Mouse (Mus musculus): ENCODE results near the gene Prss42. TPM values are rescaled to one million over a fixed set of nuclear protein-coding genes. Genes with fewer than 3 reads are reported as not detected.
A peak's percentile ranks its signal among the peaks of the same experiment; 100 is the strongest.

Gene Prss42
- polyA plus RNA-seq, 1 experiment from 2014 or later: not detected

DNA sequence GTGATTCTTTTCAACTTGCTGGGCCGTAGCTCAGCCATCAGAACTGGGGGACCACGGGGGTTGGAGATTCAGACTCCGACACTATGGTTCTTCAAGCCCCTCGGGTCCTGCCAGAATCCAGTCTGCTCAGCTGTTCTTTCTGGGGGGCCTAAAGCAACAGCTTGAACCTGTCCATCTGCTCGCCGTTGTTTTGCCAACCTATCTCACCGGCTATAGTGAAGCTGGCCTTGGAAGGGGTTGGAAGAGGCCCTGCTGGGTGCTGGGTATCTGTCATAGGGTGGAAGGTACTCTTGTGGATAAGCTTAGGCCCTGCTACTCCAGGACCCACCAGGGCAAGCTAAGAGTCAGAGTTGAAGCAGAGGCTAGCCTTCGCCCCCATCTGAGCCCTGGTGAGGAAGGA lies 37.1 kb upstream of the Prss42 start:
- no peak overlapping the region for H3K9ac ChIP-seq (ENCODE audit: low read depth, low read length)
- H3K27me3 ChIP-seq (replicated peaks; ENCODE audit: control insufficient read depth, insufficient read depth, low read length): no peaks in the 10 kb centered on the region
- no peak overlapping the region for H3K4me2 ChIP-seq (ENCODE audit: low read depth, low read length)
- 84% methylated on average over 8 of the region's 8 CpGs for WGBS
- H3K4me1 ChIP-seq (ENCODE audit: control insufficient read depth, insufficient read depth, low read length): peaks cover 12% of the 10 kb centered on the region
- H3K4me3 ChIP-seq (ENCODE audit: low read length): no peak overlapping the region
- no peaks in the 10 kb centered on the region for H3K9me3 ChIP-seq (ENCODE audit: control insufficient read depth, low read length)
- no peak for ATAC-seq
- H3K27ac ChIP-seq (ENCODE audit: low read length): no peak overlapping the region
- no peaks in the 10 kb centered on the region for H3K36me3 ChIP-seq (ENCODE audit: control insufficient read depth, insufficient read depth, low read length)

DNA sequence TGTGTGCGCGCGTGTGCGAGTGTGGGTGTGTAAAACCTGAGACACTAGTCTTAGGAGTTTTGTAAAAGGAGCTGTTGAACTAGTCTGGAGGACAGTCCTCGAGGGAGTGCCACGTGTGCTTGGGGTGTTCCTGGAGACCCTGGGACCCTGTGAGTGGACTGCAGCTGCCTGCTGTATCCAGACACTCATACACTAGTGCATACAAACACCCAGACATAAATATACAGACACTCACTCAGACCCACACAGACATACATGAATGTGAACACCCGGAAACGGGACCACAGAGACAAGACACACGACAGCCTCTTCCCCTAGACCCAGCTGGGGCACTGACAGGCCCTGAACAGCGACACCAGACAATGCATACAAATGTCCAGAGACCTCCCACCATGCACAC lies 35.2 kb upstream of the Prss42 start:
- H3K27ac ChIP-seq (ENCODE audit: low read length): no peak overlapping the region
- H3K9ac ChIP-seq (ENCODE audit: low read depth, low read length): no peak overlapping the region
- H3K4me3 ChIP-seq (ENCODE audit: low read length): no peak overlapping the region
- H3K27me3 ChIP-seq (replicated peaks; ENCODE audit: control insufficient read depth, insufficient read depth, low read length): no peaks in the 10 kb centered on the region
- H3K9me3 ChIP-seq (ENCODE audit: control insufficient read depth, low read length): no peaks in the 10 kb centered on the region
- no peak overlapping the region for H3K4me2 ChIP-seq (ENCODE audit: low read depth, low read length)
- no peaks in the 10 kb centered on the region for H3K36me3 ChIP-seq (ENCODE audit: control insufficient read depth, insufficient read depth, low read length)
- peaks cover 14% of the 10 kb centered on the region for H3K4me1 ChIP-seq (ENCODE audit: control insufficient read depth, insufficient read depth, low read length)
- no peak for ATAC-seq
- WGBS: 66% methylated on average over 10 of the region's 10 CpGs

GRCm38 (mm10) chr9:110763405-110763804 lies 34.6 kb upstream of the Prss42 start:
- no peak overlapping the region for H3K27ac ChIP-seq (ENCODE audit: low read length)
- no peak for ATAC-seq

DNA sequence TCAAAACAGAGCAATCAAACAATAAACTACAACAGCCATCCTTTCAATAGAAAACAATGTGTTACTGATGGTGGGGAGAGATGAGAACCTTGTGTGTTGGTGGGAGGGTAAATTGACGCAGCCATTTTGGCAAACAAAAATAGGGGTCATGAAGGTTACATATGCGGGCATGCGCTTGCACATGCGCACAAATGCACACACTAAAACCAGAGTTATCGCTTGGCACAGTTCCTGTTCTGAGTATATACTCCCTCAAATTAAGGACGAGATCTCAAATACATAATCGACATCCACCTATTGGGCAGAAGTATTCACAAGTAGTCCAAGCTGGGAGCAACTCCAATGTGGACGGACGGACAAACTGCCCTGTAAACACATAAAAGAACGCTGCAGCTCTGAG lies 25.6 kb upstream of the Prss42 start:
- Histone ChIP-seq H3K9me3 (ENCODE audit: control insufficient read depth, low read length) (no peaks in the 10 kb centered on the region), H3K4me2 (ENCODE audit: low read depth, low read length) (no peak overlapping the region), H3K36me3 (ENCODE audit: control insufficient read depth, insufficient read depth, low read length) (no peaks in the 10 kb centered on the region), H3K4me1 (ENCODE audit: control insufficient read depth, insufficient read depth, low read length) (peaks cover 15% of the 10 kb centered on the region), H3K27me3 (replicated peaks; ENCODE audit: control insufficient read depth, insufficient read depth, low read length) (no peaks in the 10 kb centered on the region), H3K4me3 (ENCODE audit: low read length) (no peak overlapping the region), H3K9ac (ENCODE audit: low read depth, low read length) (no peak overlapping the region), H3K27ac (ENCODE audit: low read length) (no peak overlapping the region)
- 95% methylated on average over 10 of the region's 10 CpGs for WGBS
- no peak for ATAC-seq

More at GRCm38 (mm10) chr9:110763405-110763804, 34.6 kb upstream of the Prss42 start:
- no peak overlapping the region for H3K4me3 ChIP-seq (ENCODE audit: low read length)
- H3K36me3 ChIP-seq (ENCODE audit: control insufficient read depth, insufficient read depth, low read length): no peaks in the 10 kb centered on the region
- 75% methylated on average over 2 of the region's 2 CpGs for WGBS
- H3K4me2 ChIP-seq (ENCODE audit: low read depth, low read length): no peak overlapping the region
- H3K9ac ChIP-seq (ENCODE audit: low read depth, low read length): no peak overlapping the region
- H3K27me3 ChIP-seq (replicated peaks; ENCODE audit: control insufficient read depth, insufficient read depth, low read length): no peaks in the 10 kb centered on the region
- H3K4me1 ChIP-seq (ENCODE audit: control insufficient read depth, insufficient read depth, low read length): peaks cover 14% of the 10 kb centered on the region
- no peaks in the 10 kb centered on the region for H3K9me3 ChIP-seq (ENCODE audit: control insufficient read depth, low read length)

DNA sequence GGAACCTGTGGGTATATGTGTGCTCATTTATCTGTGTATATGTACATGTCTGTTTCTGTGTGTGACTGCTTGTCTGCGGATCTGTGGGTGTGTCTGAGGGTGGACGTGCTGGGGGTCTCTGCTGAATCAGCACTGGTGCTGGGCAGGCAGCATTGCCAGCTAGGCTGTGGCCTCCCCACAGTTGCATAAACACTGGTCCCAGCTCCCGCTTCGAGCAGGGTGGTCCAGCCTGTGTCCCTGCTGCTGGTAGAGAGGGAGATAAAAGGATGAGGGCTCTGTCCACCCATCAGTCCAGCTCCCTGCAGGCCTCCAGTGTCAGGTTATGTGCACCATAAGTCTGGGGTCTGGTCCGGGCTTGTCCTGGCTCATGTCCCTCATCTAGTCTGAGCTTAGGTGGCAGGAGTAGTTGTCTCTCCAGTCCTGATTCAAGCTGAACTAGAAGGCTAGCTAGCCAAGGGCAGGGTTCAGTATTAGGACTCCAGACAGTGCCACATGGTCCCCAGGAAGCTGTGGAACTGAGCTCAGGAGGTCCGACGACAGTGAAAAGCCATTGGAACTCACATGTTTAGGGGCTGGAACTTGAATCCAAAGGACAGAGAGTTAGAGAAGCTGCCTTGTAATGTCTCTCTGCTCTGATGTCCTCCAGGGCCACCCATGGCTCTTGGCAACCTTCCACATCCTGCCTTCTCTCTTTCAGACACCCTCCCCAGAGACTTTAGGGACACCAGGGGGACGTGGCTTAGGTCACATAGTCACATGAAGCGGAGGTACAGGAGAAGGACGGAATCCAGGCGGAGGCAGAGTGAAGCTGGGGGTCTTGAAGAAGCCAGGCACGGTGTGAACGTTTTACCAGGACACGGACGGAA lies 23.3 kb upstream of the Prss42 start:
- H3K9ac ChIP-seq (ENCODE audit: low read depth, low read length): peak overlapping the region; percentile 24; the same call in 1 of the 2 replicates
- ATAC-seq: peak; percentile 48; the same call in 1 of the 2 replicates
- no peaks in the 10 kb centered on the region for H3K36me3 ChIP-seq (ENCODE audit: control insufficient read depth, insufficient read depth, low read length)
- H3K27ac ChIP-seq (ENCODE audit: low read length): peak overlapping the region; percentile 27
- H3K4me3 ChIP-seq (ENCODE audit: low read length): no peak overlapping the region
- WGBS: 64% methylated on average over 15 of the region's 15 CpGs
- peaks cover 15% of the 10 kb centered on the region for H3K4me1 ChIP-seq (ENCODE audit: control insufficient read depth, insufficient read depth, low read length)
- no peaks in the 10 kb centered on the region for H3K9me3 ChIP-seq (ENCODE audit: control insufficient read depth, low read length)
- no peaks in the 10 kb centered on the region for H3K27me3 ChIP-seq (replicated peaks; ENCODE audit: control insufficient read depth, insufficient read depth, low read length)
- H3K4me2 ChIP-seq (ENCODE audit: low read depth, low read length): no peak overlapping the region

DNA sequence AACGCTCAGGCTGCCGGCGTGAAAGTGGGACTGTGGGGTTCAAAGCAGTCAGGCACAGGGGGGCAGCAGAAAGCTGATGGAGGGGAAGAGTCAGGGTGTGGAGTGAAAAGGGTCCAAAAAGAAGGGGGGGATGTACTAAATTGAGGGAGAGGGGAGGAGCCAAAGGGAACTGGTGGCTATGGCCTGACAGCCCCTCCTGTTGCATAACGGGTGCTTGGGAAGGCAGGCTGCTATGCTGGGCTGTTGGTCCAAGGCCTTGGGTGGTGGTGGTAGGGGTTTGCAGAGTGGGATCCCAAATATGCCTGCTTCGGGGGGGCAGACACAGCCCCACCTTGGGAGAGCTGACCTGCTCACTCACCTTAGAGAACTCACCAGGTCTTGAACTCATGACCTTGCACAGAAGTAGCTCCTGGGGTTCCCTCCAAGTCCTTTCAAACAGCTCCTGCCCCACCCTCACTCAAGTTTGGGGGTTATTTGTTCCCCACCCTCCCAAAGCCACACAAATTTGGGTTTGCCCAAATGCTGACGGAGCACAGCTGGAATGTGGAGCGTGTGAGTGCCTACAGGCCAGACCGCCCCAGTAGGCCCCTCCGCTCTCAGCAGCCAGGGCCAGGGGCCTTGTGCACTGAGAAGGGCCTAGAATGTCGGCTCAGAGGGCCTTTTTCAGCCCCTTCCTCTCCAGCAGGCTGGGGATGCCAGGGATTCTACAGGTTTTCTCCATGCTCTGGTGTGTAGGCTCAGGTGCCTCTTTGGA lies 22.5 kb upstream of the Prss42 start:
- ATAC-seq: peak; percentile 36
- H3K36me3 ChIP-seq (ENCODE audit: control insufficient read depth, insufficient read depth, low read length): no peaks in the 10 kb centered on the region
- peak overlapping the region; percentile 24 for H3K9ac ChIP-seq (ENCODE audit: low read depth, low read length)
- no peak overlapping the region for H3K4me3 ChIP-seq (ENCODE audit: low read length)
- peaks cover 15% of the 10 kb centered on the region for H3K4me1 ChIP-seq (ENCODE audit: control insufficient read depth, insufficient read depth, low read length)
- H3K4me2 ChIP-seq (ENCODE audit: low read depth, low read length): no peak overlapping the region
- no peaks in the 10 kb centered on the region for H3K9me3 ChIP-seq (ENCODE audit: control insufficient read depth, low read length)
- peak overlapping the region; percentile 27 for H3K27ac ChIP-seq (ENCODE audit: low read length)
- H3K27me3 ChIP-seq (replicated peaks; ENCODE audit: control insufficient read depth, insufficient read depth, low read length): no peaks in the 10 kb centered on the region
- WGBS: 74% methylated on average over 10 of the region's 10 CpGs

- no peak overlapping the region for H3K4me3 ChIP-seq (ENCODE audit: low read length)
- no peaks in the 10 kb centered on the region for H3K9me3 ChIP-seq (ENCODE audit: control insufficient read depth, low read length)
- 85% methylated on average over 1 of the region's 1 CpGs for WGBS
- H3K36me3 ChIP-seq (ENCODE audit: control insufficient read depth, insufficient read depth, low read length): no peaks in the 10 kb centered on the region
- no peak overlapping the region for H3K27ac ChIP-seq (ENCODE audit: low read length)
- no peaks in the 10 kb centered on the region for H3K27me3 ChIP-seq (replicated peaks; ENCODE audit: control insufficient read depth, insufficient read depth, low read length)
- H3K4me1 ChIP-seq (ENCODE audit: control insufficient read depth, insufficient read depth, low read length): peaks cover 21% of the 10 kb centered on the region
- no peak for ATAC-seq
- no peak overlapping the region for H3K9ac ChIP-seq (ENCODE audit: low read depth, low read length)
- H3K4me2 ChIP-seq (ENCODE audit: low read depth, low read length): no peak overlapping the region
Measured at GRCm38 (mm10) chr9:110778100-110778499, 19.9 kb upstream of the Prss42 start.

DNA sequence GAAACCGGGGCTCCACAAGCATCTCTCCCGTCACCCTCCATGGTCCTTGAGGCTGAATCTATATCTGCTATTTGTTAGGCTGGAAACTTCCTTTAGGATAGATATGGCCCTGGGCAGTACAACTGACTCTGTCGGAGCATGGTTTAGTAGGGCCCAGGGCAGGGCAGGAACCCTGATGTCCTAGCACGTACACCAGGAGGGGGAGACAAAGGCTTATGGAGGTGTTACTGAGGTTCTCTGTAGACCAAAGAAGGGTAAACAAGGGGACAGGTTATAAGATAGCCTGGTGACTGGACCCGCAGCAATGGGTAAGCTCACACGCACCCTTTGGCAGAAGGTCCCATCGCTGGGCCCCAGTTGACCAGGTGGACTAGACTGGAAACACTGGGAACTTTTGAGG lies 19.4 kb upstream of the Prss42 start:
- Histone ChIP-seq H3K36me3 (ENCODE audit: control insufficient read depth, insufficient read depth, low read length) (no peaks in the 10 kb centered on the region), H3K9me3 (ENCODE audit: control insufficient read depth, low read length) (no peaks in the 10 kb centered on the region), H3K4me2 (ENCODE audit: low read depth, low read length) (no peak overlapping the region), H3K27ac (ENCODE audit: low read length) (no peak overlapping the region), H3K27me3 (replicated peaks; ENCODE audit: control insufficient read depth, insufficient read depth, low read length) (no peaks in the 10 kb centered on the region), H3K9ac (ENCODE audit: low read depth, low read length) (no peak overlapping the region), H3K4me3 (ENCODE audit: low read length) (no peak overlapping the region), H3K4me1 (ENCODE audit: control insufficient read depth, insufficient read depth, low read length) (peaks cover 21% of the 10 kb centered on the region)
- no peak for ATAC-seq
- WGBS: 79% methylated on average over 7 of the region's 7 CpGs

- no peak overlapping the region for H3K4me2 ChIP-seq (ENCODE audit: low read depth, low read length)
- H3K27ac ChIP-seq (ENCODE audit: low read length): no peak overlapping the region
- 64% methylated on average over 5 of the region's 5 CpGs for WGBS
- ATAC-seq: no peak
- H3K36me3 ChIP-seq (ENCODE audit: control insufficient read depth, insufficient read depth, low read length): no peaks in the 10 kb centered on the region
- H3K9ac ChIP-seq (ENCODE audit: low read depth, low read length): no peak overlapping the region
- peaks cover 20% of the 10 kb centered on the region for H3K4me1 ChIP-seq (ENCODE audit: control insufficient read depth, insufficient read depth, low read length)
- H3K27me3 ChIP-seq (replicated peaks; ENCODE audit: control insufficient read depth, insufficient read depth, low read length): no peaks in the 10 kb centered on the region
- H3K9me3 ChIP-seq (ENCODE audit: control insufficient read depth, low read length): no peaks in the 10 kb centered on the region
- H3K4me3 ChIP-seq (ENCODE audit: low read length): no peak overlapping the region
Measured at GRCm38 (mm10) chr9:110779242-110779913, 18.6 kb upstream of the Prss42 start.
